Mouse (Mus musculus) ovary, postnatal 14 days (tissue): ENCODE data around the gene Pcsk5.
A peak's percentile ranks its signal among the peaks of the same experiment; 100 is the strongest.

Source experiments
- DNase-seq: peaks from one replicate; pipeline ENCODE4 v3.0.0; 2022; ENCODE audit warnings: low spot score

Pcsk5 gene

GRCm38 (mm10) chr19:17570936-17571335, 266.5 kb downstream of the Pcsk5 start:
- DNase-seq, result no peak

- no peak for DNase-seq
These were observed 270.2 kb downstream of the Pcsk5 start for GRCm38 (mm10) chr19:17567264-17567663.

- DNase-seq, result no peak
These were observed 271.3 kb downstream of the Pcsk5 start for GRCm38 (mm10) chr19:17566097-17566496.

- DNase-seq, result no peak
These were observed 278.7 kb downstream of the Pcsk5 start for GRCm38 (mm10) chr19:17558764-17559163.

GRCm38 (mm10) chr19:17555159-17555558, 282.3 kb downstream of the Pcsk5 start:
- DNase-seq, result no peak

GRCm38 (mm10) chr19:17554571-17554970, 282.9 kb downstream of the Pcsk5 start:
- DNase-seq, result no peak

- no peak for DNase-seq
These were observed 283.9 kb downstream of the Pcsk5 start for GRCm38 (mm10) chr19:17553396-17554100.

- no peak for DNase-seq
These were observed 308.5 kb downstream of the Pcsk5 start for GRCm38 (mm10) chr19:17528746-17529532.

- no peak for DNase-seq
These were observed 311.9 kb downstream of the Pcsk5 start for GRCm38 (mm10) chr19:17525558-17525957.

GRCm38 (mm10) chr19:17514456-17514855, 323.0 kb downstream of the Pcsk5 start:
- no peak for DNase-seq

GRCm38 (mm10) chr19:17511283-17511682, 326.1 kb downstream of the Pcsk5 start:
- peak; percentile 9 for DNase-seq

GRCm38 (mm10) chr19:17504212-17504611, 333.2 kb downstream of the Pcsk5 start:
- DNase-seq, result no peak

GRCm38 (mm10) chr19:17498586-17499235, 338.7 kb downstream of the Pcsk5 start:
- DNase-seq, result no peak

GRCm38 (mm10) chr19:17496131-17496530, 341.3 kb downstream of the Pcsk5 start:
- no peak for DNase-seq

GRCm38 (mm10) chr19:17491822-17492544, 345.4 kb downstream of the Pcsk5 start:
- DNase-seq, result no peak

GRCm38 (mm10) chr19:17491322-17491721, 346.1 kb downstream of the Pcsk5 start:
- no peak for DNase-seq

GRCm38 (mm10) chr19:17489866-17490141, 347.6 kb downstream of the Pcsk5 start:
- no peak for DNase-seq

- DNase-seq, result no peak
These were observed 348.2 kb downstream of the Pcsk5 start for GRCm38 (mm10) chr19:17489041-17489865.

- DNase-seq, result no peak
These were observed 355.2 kb downstream of the Pcsk5 start for GRCm38 (mm10) chr19:17482126-17482790.

GRCm38 (mm10) chr19:17479471-17479870, 358.0 kb downstream of the Pcsk5 start:
- no peak for DNase-seq

GRCm38 (mm10) chr19:17476021-17476420, 361.4 kb downstream of the Pcsk5 start:
- DNase-seq, result no peak
